Mouse (Mus musculus) bone marrow, adult 2 months (tissue): Measurements from ENCODE around the gene Cep68.

Experiments used
- CTCF ChIP-seq: fragments of 200-500 bp; IDR thresholded peaks from 2 replicates; pipeline ENCODE4 v1.5.1; 2011; ENCODE audit warnings: low read length, control low read depth; ENCODE audit not compliant: control insufficient read depth, insufficient read depth
- POLR2A ChIP-seq: fragments of 200-500 bp; IDR thresholded peaks from 2 replicates; pipeline ENCODE4 v1.6.1; 2011; ENCODE audit warnings: low read depth, mild to moderate bottlenecking, control low read depth, low read length, borderline replicate concordance; ENCODE audit not compliant: control insufficient read depth

DNA sequence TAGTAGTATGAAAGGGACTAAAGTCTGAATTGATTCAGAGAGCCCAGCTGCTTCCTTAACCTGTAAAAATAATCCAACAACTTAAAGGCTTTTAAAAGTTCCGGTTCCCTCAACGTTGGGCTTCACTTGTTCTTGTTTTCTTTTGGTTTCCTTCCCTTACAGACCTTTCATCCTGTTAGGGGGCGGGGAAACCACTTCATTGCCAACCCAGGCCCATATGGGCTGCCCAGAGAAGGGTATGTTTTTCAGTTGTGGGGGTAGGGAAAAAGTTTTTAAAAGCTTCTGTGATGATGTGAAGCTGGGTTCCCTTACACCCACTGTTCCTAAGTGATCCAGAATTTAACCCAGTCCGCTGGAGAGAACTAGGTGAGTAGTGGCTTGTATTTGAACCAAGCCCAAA is 952 bp downstream of the Cep68 start:
- TF ChIP-seq CTCF: no peak
- TF ChIP-seq POLR2A: no peak
